Mouse (Mus musculus) lung, embryonic 15.5 days (tissue): Measurements from ENCODE around the gene Sipa1l2. TPM values are rescaled to one million over a fixed set of nuclear protein-coding genes. Genes with fewer than 3 reads are reported as not detected.

Source experiments
- ATAC-seq: fragments of 200-750 bp; cut with Nextera tagmentation; 2 replicates; pipeline ENCODE4 v1.8.0; 2017; ENCODE audit warnings: moderate number of reproducible peaks, borderline replicate concordance; ENCODE audit not compliant: low FRiP score, low TSS enrichment; ENCODE audit errors: extremely low read depth
- H3K27ac ChIP-seq: fragments of 300-500 bp; sonication (generic); 2 replicates; pipeline ENCODE4 v1.5.1; 2015; ENCODE audit warnings: moderate library complexity, mild to moderate bottlenecking, inconsistent platforms
- H3K27me3 ChIP-seq: fragments of 300-500 bp; sonication (generic); 2 replicates; pipeline ENCODE4 v1.6.1; 2015; ENCODE audit warnings: inconsistent platforms
- H3K36me3 ChIP-seq: fragments of 300-500 bp; sonication (generic); 2 replicates; pipeline ENCODE4 v1.6.1; 2015; ENCODE audit warnings: inconsistent platforms
- H3K4me1 ChIP-seq: fragments of 300-500 bp; sonication (generic); 2 replicates; pipeline ENCODE4 v1.6.1; 2015; ENCODE audit warnings: inconsistent platforms
- H3K4me2 ChIP-seq: fragments of 300-500 bp; sonication (generic); 2 replicates; pipeline ENCODE4 v1.6.1; 2015; ENCODE audit warnings: inconsistent platforms, mild to moderate bottlenecking, moderate library complexity
- H3K4me3 ChIP-seq: fragments of 300-500 bp; sonication (generic); 2 replicates; pipeline ENCODE4 v1.5.1; 2015; ENCODE audit warnings: mild to moderate bottlenecking, inconsistent platforms
- H3K9ac ChIP-seq: fragments of 300-500 bp; sonication (generic); 2 replicates; pipeline ENCODE4 v1.6.1; 2015; ENCODE audit warnings: inconsistent platforms
- H3K9me3 ChIP-seq: fragments of 300-500 bp; sonication (generic); 2 replicates; pipeline ENCODE4 v1.6.1; 2016; ENCODE audit warnings: inconsistent platforms
- WGBS: fragments of 180-500 bp; shearing (Covaris S2); methylation state at CpG from one replicate; pipeline ENCODE4 v1.1.7; 2015; 5-methylcytosine and 5-hydroxymethylcytosine counted together
- polyA plus RNA-seq: library from polyadenylated mRNA; unstranded; fragments of >200 nt; fragmentation: Nextera tagmentation; extraction: Ambion mirVana; gene quantifications from 2 replicates; pipeline ENCODE4 v1.2.1, GENCODE M21; 2015

The Sipa1l2 gene
- polyA plus RNA-seq: 13.4 and 15.6 TPM in 2 replicates

DNA sequence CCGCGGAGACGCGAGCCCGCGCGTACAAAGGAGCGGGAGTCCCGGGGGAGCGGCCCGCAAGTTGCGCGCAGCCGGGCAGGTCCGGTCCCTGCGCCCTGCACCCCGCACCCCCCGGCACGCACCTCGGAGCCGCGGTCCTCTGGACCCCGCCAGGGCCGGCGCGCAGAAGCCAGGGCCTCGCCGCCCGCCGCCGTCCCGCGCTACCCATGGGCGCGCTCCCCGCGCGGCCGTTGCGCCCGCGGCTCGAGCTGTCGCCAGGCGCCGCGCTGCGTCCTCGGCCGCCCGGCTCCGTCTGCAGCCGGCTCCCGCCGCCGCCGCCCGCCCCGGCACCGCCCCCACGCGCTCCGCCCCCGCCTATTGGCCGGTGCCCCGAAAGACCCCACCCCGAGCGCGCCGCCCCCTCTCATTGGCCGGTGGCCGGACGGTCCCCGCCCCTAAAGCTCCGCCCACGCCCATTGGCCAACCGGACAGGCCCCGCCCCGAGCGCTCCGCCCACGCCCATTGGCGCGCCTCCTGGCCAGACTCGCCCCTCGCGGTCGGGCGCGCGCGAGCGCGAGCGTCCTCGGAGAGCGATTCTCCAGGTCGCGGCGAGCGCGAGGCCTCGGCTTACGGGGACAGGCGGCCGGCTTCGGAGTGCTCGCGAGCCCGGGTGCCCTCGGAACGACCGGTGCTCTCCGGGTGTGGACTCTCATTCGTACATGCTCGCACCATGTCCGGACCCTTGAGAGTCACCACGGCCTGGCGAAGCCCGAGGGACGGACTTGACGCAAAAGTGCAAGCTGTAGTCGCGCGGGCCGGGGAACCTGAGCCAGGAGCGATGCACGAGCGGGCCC lies at the start of gene Sipa1l2:
Gene Sipa1l2 (minus strand): TSS at position 276 of the 833 bp plus-strand sequence.
- Histone ChIP-seq H3K27ac (peak within 1 kb of the TSS; percentile 68), H3K36me3 (no peaks in the 10 kb centered on the region), H3K9ac (peak within 1 kb of the TSS; percentile 72), H3K4me2 (peak within 1 kb of the TSS; percentile 89), H3K4me3 (peak within 1 kb of the TSS; percentile 77), H3K9me3 (no peaks in the 10 kb centered on the region), H3K27me3 (no peaks in the 10 kb centered on the region), H3K4me1 (peaks cover 30% of the 10 kb centered on the region)
- ATAC-seq: peak; percentile 91
- WGBS: under 1% methylated on average over 123 of the region's 129 CpGs

DNA sequence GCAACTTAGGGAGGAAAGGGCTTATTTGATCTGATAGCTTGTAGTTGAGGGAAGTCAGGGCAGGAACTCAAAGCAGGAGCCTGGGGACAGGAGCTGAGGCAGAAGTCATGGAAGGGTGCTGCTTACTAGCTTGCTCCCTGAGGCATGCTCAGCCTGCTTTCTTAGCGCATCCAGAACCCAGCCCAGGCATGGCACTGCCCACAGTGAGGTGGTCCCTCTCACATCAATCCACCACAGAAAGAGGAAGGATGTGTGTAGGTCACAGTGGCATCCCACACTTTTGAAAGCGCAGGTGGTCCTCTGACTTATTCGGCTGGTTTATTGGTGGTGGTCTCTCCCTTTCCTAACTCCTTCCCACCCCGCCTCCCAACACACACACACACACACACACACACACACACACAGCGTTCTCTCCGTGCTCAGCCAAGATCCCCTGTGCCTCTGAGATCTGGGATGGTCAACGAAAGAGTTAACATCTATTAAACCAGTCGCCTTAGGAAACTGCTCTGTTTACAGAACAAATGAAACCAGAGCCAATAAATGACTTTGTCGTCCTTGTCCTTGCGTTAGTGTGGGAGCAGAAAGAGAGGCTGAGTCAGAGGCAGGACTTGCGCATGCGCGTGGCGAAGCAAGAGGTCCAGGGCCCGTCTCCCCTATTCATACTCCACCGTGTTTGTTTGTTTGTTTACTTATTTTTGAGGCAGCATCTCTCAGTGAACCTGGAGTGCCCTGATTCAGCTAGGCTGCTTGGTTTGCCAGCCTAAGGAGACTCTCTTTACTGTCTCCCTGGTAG lies 49.1 kb upstream of the Sipa1l2 start:
- Histone ChIP-seq H3K9ac (no peak overlapping the region), H3K36me3 (no peaks in the 10 kb centered on the region), H3K4me3 (no peak overlapping the region), H3K27ac (no peak overlapping the region), H3K4me1 (peaks cover 31% of the 10 kb centered on the region), H3K27me3 (no peaks in the 10 kb centered on the region), H3K4me2 (peak overlapping the region; percentile 28), H3K9me3 (no peaks in the 10 kb centered on the region)
- 39% methylated on average over 16 of the region's 16 CpGs for WGBS
- peak; percentile 60; the same call in 1 of the 2 replicates for ATAC-seq

DNA sequence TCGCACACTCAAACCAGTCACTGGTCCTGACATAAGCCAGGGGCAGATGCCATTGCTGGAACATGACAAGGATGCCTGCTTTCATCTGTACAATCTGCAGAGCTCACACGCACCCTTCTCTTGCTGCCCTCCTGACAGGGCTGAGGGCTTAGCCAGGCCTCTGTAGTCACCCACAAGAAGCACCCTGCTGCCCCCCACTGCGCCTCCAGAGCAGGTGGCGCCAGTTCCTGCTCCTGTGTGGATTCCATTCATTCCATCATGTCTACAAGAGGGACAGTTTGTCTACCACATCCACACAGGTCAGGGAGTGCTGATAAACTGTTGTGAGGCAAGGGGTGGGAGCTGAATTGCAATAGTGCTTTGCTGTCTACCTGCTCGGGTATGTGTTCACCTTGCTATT lies 47.3 kb upstream of the Sipa1l2 start:
- ATAC-seq: no peak

DNA sequence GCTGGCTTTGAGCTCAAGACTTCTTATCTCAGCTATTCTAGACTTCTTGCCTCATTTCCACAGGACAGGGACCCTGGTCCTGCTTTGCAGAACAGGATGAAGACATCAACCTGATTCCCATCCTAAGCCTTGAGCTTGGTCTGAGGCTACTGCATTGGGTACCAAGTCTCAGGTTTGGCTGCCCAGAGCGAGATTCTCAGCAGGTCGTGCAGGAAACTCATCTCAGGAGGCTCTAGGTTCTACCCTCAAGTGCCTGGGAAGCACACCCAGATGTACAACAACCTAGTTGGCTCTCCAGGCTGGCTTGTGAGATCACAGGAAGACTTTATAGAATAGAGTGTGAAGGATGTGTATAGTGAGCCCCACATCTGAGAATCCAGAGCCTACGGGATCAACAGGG lies 46.4 kb upstream of the Sipa1l2 start:
- H3K27ac ChIP-seq: no peak overlapping the region
- no peak overlapping the region for H3K9ac ChIP-seq
- H3K4me2 ChIP-seq: no peak overlapping the region
- H3K36me3 ChIP-seq: no peaks in the 10 kb centered on the region
- no peak overlapping the region for H3K4me3 ChIP-seq
- no peaks in the 10 kb centered on the region for H3K27me3 ChIP-seq
- ATAC-seq: no peak
- WGBS: 84% methylated on average over 3 of the region's 3 CpGs
- H3K9me3 ChIP-seq: no peaks in the 10 kb centered on the region
- H3K4me1 ChIP-seq: peaks cover 40% of the 10 kb centered on the region

More for the DNA sequence above, 47.3 kb upstream of the Sipa1l2 start:
- Histone ChIP-seq H3K27me3 (no peaks in the 10 kb centered on the region), H3K4me3 (no peak overlapping the region), H3K9ac (no peak overlapping the region), H3K4me1 (peaks cover 33% of the 10 kb centered on the region), H3K36me3 (no peaks in the 10 kb centered on the region), H3K4me2 (no peak overlapping the region), H3K9me3 (no peaks in the 10 kb centered on the region), H3K27ac (0 out of 2 replicates have a peak overlapping the region, but pooled peaks have one; percentile 5)
- WGBS: 56% methylated on average over 5 of the region's 5 CpGs

DNA sequence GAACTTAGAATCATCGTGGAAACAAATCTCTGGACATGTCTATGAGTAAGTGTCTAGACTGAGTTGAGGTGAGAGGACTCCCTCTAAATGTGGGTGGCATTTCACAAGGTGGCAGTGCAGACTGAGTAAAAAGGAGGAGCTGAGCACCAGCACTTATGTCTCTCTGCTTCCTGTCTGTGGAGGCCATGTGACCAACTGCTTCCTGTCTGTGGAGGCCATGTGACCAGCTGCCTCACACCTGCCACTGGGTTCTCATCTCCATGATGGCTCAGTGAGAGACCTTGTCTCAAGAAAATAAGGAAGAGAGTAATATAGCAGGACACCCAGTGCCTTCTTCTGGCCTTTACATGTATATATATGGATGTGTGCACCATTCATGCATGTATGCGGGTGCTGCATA lies 43.9 kb upstream of the Sipa1l2 start:
- Histone ChIP-seq H3K4me3 (no peak overlapping the region), H3K4me2 (no peak overlapping the region), H3K27ac (no peak overlapping the region), H3K4me1 (peaks cover 19% of the 10 kb centered on the region), H3K9ac (no peak overlapping the region), H3K9me3 (no peaks in the 10 kb centered on the region), H3K27me3 (no peaks in the 10 kb centered on the region), H3K36me3 (no peaks in the 10 kb centered on the region)
- 92% methylated on average over 2 of the region's 2 CpGs for WGBS
- no peak for ATAC-seq

DNA sequence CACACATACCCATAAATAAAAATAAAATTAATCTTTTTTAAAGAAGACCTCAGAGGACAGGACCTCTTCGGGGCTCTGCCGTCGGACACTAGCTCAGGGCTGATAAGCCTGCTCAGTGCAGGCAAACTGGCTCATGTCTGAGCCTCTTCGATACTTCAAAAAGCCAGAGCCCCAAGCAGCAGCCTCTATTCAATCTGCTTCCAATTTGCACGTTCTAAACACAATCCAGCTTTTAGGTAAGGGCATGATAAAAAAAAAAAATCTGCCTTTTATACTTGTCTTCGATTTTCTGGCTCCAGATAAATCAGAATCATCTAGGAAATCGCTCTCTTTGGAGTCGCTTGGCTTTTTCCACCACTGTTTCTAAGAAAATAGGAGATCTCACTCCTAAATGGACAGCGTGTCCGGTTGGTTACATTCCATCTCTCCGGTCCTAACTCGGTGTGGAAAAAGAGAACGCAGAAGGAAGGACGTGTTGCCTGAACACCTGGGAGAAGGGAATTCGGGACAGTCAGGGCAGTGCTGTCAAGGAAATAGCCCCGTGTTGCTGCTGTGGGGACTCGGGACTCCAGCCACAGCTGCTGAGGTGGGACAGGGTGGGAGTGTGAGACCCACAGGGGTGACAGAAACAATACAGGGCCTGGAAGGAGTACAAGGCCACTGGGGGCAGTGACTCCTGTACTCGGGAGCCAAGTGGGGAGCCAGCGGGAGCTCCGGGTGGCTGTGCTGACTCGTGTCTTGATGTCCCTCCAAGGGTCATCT lies 42.4 kb upstream of the Sipa1l2 start:
- Histone ChIP-seq H3K9me3 (no peaks in the 10 kb centered on the region), H3K36me3 (no peaks in the 10 kb centered on the region), H3K9ac (no peak overlapping the region), H3K4me3 (no peak overlapping the region), H3K27me3 (no peaks in the 10 kb centered on the region), H3K4me2 (no peak overlapping the region), H3K27ac (no peak overlapping the region), H3K4me1 (peaks cover 15% of the 10 kb centered on the region; the same call in 1 of the 2 replicates)
- 73% methylated on average over 21 of the region's 21 CpGs for WGBS
- ATAC-seq: no peak

DNA sequence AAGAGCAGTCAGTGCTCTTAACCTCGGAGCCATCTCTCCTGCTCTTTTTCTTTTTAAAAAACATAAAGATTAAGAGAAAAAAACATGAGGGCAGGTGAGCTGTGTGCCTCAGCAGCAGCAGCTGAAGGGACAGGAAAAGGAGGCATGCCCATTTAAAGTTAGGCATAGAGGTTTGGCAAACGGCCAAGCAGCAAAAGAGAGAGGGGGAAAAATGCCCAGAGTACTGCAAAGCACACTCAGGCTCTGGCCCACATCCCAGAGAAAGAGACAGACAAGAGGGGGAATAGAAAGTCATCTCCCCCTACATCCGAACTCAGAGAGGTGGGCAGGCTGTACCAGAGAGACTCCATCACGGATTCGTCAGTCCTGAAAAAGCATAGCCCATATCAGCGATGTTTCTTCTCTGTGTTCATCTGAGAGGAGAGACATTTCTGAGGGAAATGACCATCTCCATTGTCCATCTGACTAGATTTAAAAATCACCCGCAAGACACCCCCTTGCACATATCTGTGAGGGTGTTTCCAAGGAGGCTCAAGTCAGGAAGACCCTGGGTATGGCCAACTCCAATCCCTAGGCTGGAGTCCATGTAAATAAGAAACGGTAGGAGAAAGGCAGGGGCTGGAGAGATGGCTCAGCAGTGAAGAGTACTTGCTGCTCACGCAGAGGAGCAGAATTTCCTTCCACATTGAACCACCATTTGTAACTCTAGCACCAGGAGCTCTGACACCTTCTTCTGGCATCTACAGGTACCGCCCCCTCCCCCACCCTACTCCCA lies 41.6 kb upstream of the Sipa1l2 start:
- no peak overlapping the region for H3K9ac ChIP-seq
- no peak overlapping the region for H3K4me3 ChIP-seq
- H3K27ac ChIP-seq: no peak overlapping the region
- no peaks in the 10 kb centered on the region for H3K27me3 ChIP-seq
- H3K9me3 ChIP-seq: no peaks in the 10 kb centered on the region
- WGBS: 69% methylated on average over 10 of the region's 10 CpGs
- H3K36me3 ChIP-seq: no peaks in the 10 kb centered on the region
- H3K4me1 ChIP-seq: 0 out of 2 replicates have a peak, but pooled peaks cover 11% of the 10 kb centered on the region
- ATAC-seq: no peak
- no peak overlapping the region for H3K4me2 ChIP-seq

DNA sequence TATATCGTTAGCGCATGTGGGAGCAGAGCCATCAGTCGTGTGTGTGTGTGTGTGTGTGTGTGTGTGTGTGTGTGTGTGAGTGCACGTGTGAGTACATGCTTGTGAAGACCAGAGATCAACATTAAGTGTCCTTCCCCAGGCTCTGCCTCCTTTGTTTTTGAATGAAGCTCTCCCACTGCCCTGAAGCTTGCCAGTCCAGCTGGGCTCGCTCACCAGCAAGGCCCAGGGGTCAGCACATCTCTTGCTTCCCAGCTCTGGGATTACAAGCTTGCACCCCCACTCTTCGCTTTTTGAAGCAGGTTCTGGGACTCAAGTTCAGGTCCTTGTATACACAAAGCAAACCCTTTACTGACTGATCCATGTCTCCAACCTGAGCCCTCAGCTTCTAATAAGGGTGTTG lies 40.1 kb upstream of the Sipa1l2 start:
- Histone ChIP-seq H3K27me3 (no peaks in the 10 kb centered on the region), H3K4me3 (no peak overlapping the region), H3K27ac (no peak overlapping the region), H3K4me2 (no peak overlapping the region), H3K36me3 (no peaks in the 10 kb centered on the region), H3K9ac (no peak overlapping the region), H3K4me1 (peaks cover 18% of the 10 kb centered on the region; the same call in 1 of the 2 replicates), H3K9me3 (no peaks in the 10 kb centered on the region)
- 0 out of 2 replicates have a peak, but pooled peaks have one; percentile 23 for ATAC-seq
- 65% methylated on average over 6 of the region's 6 CpGs for WGBS

DNA sequence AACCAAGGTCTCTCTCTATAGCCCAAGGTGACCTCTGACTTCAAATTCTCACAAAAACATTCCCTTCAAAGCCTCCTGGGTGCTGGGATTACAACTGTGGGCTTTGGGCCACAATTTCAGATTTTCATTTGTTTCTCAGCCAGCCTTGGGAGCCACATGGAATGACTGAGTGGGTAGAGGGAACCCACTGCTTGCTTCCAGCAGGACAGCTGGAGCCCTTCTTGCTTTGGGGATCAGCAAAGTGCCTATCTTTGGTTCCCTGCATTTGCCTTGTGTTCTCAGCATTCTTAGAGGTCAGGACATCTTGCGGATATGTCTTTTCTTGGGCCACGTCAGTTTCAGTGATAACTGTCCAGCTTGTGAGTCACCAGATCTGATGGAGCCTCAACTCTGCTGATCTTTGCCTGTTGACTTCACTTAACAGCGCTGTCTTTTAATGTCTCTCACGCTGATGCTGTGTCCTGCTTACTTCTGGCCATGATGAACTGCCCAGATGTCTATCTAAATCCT lies 38.2 kb upstream of the Sipa1l2 start:
- Histone ChIP-seq H3K4me2 (no peak overlapping the region), H3K27me3 (no peaks in the 10 kb centered on the region), H3K36me3 (no peaks in the 10 kb centered on the region), H3K4me3 (no peak overlapping the region), H3K9ac (no peak overlapping the region), H3K9me3 (no peaks in the 10 kb centered on the region), H3K27ac (no peak overlapping the region), H3K4me1 (peaks cover 18% of the 10 kb centered on the region; the same call in 1 of the 2 replicates)
- ATAC-seq: no peak
- 67% methylated on average over 4 of the region's 4 CpGs for WGBS

DNA sequence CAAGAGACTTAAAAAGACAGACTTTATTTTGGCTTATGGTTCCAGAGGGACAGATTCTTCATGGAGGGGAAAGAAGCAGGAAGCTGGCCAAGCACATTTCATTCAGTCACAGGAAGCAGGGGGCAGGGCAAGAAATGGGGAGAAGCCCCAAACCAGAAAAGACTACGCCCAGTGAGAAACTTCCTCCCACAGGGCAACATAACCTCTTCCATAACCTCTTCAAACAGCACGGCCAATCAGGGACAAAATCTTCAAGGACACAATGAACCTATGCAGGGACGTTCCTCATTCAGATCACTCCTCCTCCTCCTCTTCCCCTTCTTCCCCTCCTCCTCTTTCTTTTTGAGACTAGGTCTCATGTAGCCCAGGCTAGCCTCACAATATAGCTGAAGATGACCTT lies 37.3 kb upstream of the Sipa1l2 start:
- ATAC-seq: no peak
- Histone ChIP-seq H3K9me3 (no peaks in the 10 kb centered on the region), H3K4me2 (no peak overlapping the region), H3K4me3 (no peak overlapping the region), H3K4me1 (peaks cover 15% of the 10 kb centered on the region; the same call in 1 of the 2 replicates), H3K9ac (no peak overlapping the region), H3K36me3 (no peaks in the 10 kb centered on the region), H3K27me3 (no peaks in the 10 kb centered on the region), H3K27ac (no peak overlapping the region)
- 48% methylated on average over 3 of the region's 3 CpGs for WGBS
